Mouse (Mus musculus): ENCODE measurements around the gene Ngb. TPM values are rescaled to one million over a fixed set of nuclear protein-coding genes. Genes with fewer than 3 reads are reported as not detected.

Ngb gene
- total and polyA plus RNA-seq, 3 experiments = not detected

- in situ Hi-C loops (cut with MboI; ENCODE audit: low pct_ligation_motif_present, low pct_unique_long_range_greater_than_20kb, low sequenced_read_pairs) (no loop called here), dilution Hi-C loops (cut with MboI; ENCODE audit: extremely low pct_ligation_motif_present, extremely low pct_unique_long_range_greater_than_20kb, low sequenced_read_pairs) (no loop called here)
- Histone ChIP-seq H3K4me3 (replicated peaks in 1 of 3; ENCODE audit: low read depth in 2 of 3, low read length in 2 of 3, poor library complexity in 1 of 3) (no peak overlapping the region), H3K9ac (ENCODE audit: insufficient read depth, low read depth) (no peak overlapping the region), H3K36me3 (replicated peaks in 1 of 2; ENCODE audit: control insufficient read depth in 1 of 2, insufficient read depth in 1 of 2, low read length in 1 of 2) (peaks cover 10 to 72% of the 10 kb centered on the region in 2 experiments), H3K27ac (ENCODE audit: insufficient read depth, low read depth) (no peak overlapping the region), H3K4me2 (ENCODE audit: insufficient read depth, low read depth, poor library complexity, severe bottlenecking) (no peak overlapping the region), H3K4me1 (ENCODE audit: control insufficient read depth in 1 of 2, insufficient read depth in 2 of 2) (peaks cover 0 to 11% of the 10 kb centered on the region in 2 experiments; a peak in 2 of 4 replicates), H3K9me3 (replicated peaks; ENCODE audit: low read length) (no peaks in the 10 kb centered on the region), H3K79me2 (replicated peaks; ENCODE audit: control insufficient read depth, extremely low read depth, insufficient read depth, poor library complexity, severe bottlenecking) (no peaks in the 10 kb centered on the region), H3K27me3 (replicated peaks) (no peaks in the 10 kb centered on the region)
- TF ChIP-seq BHLHE40 (IDR thresholded peaks at IDR 0.05; ENCODE audit: low read depth, low read length) = no peak
- TF ChIP-seq CTCF (conservative IDR thresholded peaks at IDR 0.05 in 1 of 2, IDR thresholded peaks at IDR 0.05 in 1 of 2; ENCODE audit: low read depth in 2 of 2, low read length in 2 of 2) = peak; percentile 23 to 83; a peak in 3 of 4 replicates
- no peak for TF ChIP-seq JUND (conservative IDR thresholded peaks at IDR 0.05; ENCODE audit: low read depth, low read length)
- no peak for TF ChIP-seq SIN3A (IDR thresholded peaks at IDR 0.05; ENCODE audit: low read length)
- peak; percentile 43 for TF ChIP-seq ZC3H11A (IDR thresholded peaks at IDR 0.05; ENCODE audit: low read depth, low read length)
- peak; percentile 75 for TF ChIP-seq RAD21 (IDR thresholded peaks at IDR 0.05; ENCODE audit: low read depth, low read length)
- no peak for TF ChIP-seq POLR2AphosphoS2 (IDR thresholded peaks at IDR 0.05; ENCODE audit: low read depth, low read length)
- TF ChIP-seq ZMIZ1 (IDR thresholded peaks at IDR 0.05; ENCODE audit: low read depth, low read length) = no peak
- TF ChIP-seq SMC3 (IDR thresholded peaks at IDR 0.05; ENCODE audit: low read depth, low read length) = peak; percentile 81
- peak; percentile 36 for DNase-seq (ENCODE audit: extremely low read depth)
These were observed 29.3 kb upstream of the Ngb start for GRCm38 (mm10) chr12:87131619-87132018.

- Histone ChIP-seq H3K4me3 (replicated peaks in 1 of 3; ENCODE audit: low read depth in 2 of 3, low read length in 2 of 3, poor library complexity in 1 of 3) (no peak overlapping the region), H3K36me3 (replicated peaks in 1 of 2; ENCODE audit: control insufficient read depth in 1 of 2, insufficient read depth in 1 of 2, low read length in 1 of 2) (peaks cover 10 to 72% of the 10 kb centered on the region in 2 experiments), H3K9me3 (replicated peaks; ENCODE audit: low read length) (no peaks in the 10 kb centered on the region), H3K9ac (ENCODE audit: insufficient read depth, low read depth) (no peak overlapping the region), H3K27ac (ENCODE audit: insufficient read depth, low read depth) (no peak overlapping the region), H3K79me2 (replicated peaks; ENCODE audit: control insufficient read depth, extremely low read depth, insufficient read depth, poor library complexity, severe bottlenecking) (no peaks in the 10 kb centered on the region), H3K4me2 (ENCODE audit: insufficient read depth, low read depth, poor library complexity, severe bottlenecking) (no peak overlapping the region), H3K4me1 (ENCODE audit: control insufficient read depth in 1 of 2, insufficient read depth in 2 of 2) (peaks cover 0 to 11% of the 10 kb centered on the region in 2 experiments; a peak in 2 of 4 replicates), H3K27me3 (replicated peaks) (no peaks in the 10 kb centered on the region)
- TF ChIP-seq EP300 (IDR thresholded peaks at IDR 0.05; ENCODE audit: low read length) (no peak), ELF1 (IDR thresholded peaks at IDR 0.05; ENCODE audit: low read depth, low read length) (no peak), E2F4 (IDR thresholded peaks at IDR 0.05; ENCODE audit: insufficient replicate concordance, low read depth, low read length) (no peak), IRF4 (IDR thresholded peaks at IDR 0.05; ENCODE audit: low read depth, low read length) (no peak), POLR2A (IDR thresholded peaks at IDR 0.05; ENCODE audit: low read depth, low read length) (no peak), JUND (conservative IDR thresholded peaks at IDR 0.05; ENCODE audit: low read depth, low read length) (no peak), MEF2A (IDR thresholded peaks at IDR 0.05; ENCODE audit: borderline replicate concordance, low read depth, low read length) (no peak), MAFK (IDR thresholded peaks at IDR 0.05; ENCODE audit: insufficient replicate concordance, low read length) (no peak), NRF1 (IDR thresholded peaks at IDR 0.05; ENCODE audit: low read depth, low read length) (no peak), NELFE (IDR thresholded peaks at IDR 0.05; ENCODE audit: low read depth, low read length) (no peak)
- no peak for DNase-seq (ENCODE audit: extremely low read depth)
- dilution Hi-C loops (cut with MboI; ENCODE audit: extremely low pct_ligation_motif_present, extremely low pct_unique_long_range_greater_than_20kb, low sequenced_read_pairs) = no loop called here
- in situ Hi-C loops (cut with MboI; ENCODE audit: low pct_ligation_motif_present, low pct_unique_long_range_greater_than_20kb, low sequenced_read_pairs) = no loop called here
These were observed 28.8 kb upstream of the Ngb start for GRCm38 (mm10) chr12:87131181-87131580.

All from CH12.LX (cell line).